Mouse (Mus musculus): ENCODE results near the gene Pik3cg. TPM values are rescaled to one million over a fixed set of nuclear protein-coding genes. Genes with fewer than 3 reads are reported as not detected.

The Pik3cg gene
- polyA plus RNA-seq, 1 experiment = 37.6 TPM

DNA sequence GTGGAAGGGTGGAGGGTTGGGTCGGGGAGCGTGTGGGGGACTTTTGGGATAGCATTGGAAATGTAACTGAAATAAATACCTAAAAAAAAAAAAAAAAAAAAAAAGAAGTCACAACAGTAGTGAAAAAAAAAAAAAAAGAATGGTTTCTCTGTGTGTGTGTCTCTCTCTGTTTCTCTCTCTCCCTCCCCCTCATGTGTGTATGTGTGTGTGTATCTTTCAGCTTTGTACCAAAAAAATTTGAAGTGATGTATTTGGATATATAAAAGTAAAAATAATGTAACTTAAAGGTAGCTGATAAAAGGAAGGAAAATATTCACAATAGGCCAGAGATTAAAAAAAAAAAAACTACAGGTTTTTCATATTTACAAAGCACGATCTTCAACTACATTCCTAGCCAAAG is 23.6 kb downstream of the Pik3cg start:
- no peak for DNase-seq
- no peak overlapping the region for H3K27ac ChIP-seq (ENCODE audit: control insufficient read depth, insufficient read depth, low read length)
- H3K4me3 ChIP-seq (ENCODE audit: control insufficient read depth, insufficient read depth, low read length) = no peak overlapping the region
- H3K4me1 ChIP-seq (replicated peaks; ENCODE audit: control insufficient read depth, insufficient read depth, low read length) = no peaks in the 10 kb centered on the region
- no peaks in the 10 kb centered on the region for H3K27me3 ChIP-seq (ENCODE audit: control insufficient read depth, insufficient read depth, low read length)
- WGBS = 98% methylated on average over 3 of the region's 3 CpGs
- H3K36me3 ChIP-seq (ENCODE audit: control insufficient read depth, insufficient read depth, low read length) = peaks cover 51% of the 10 kb centered on the region
- TF ChIP-seq POLR2A (IDR thresholded peaks at IDR 0.05; ENCODE audit: control insufficient read depth, extremely low read depth, insufficient read depth, low read length, poor library complexity) = no peak
- TF ChIP-seq CTCF (IDR thresholded peaks at IDR 0.05; ENCODE audit: borderline replicate concordance, control insufficient read depth, extremely low read depth, insufficient read depth, low read length, poor library complexity) = no peak

DNA sequence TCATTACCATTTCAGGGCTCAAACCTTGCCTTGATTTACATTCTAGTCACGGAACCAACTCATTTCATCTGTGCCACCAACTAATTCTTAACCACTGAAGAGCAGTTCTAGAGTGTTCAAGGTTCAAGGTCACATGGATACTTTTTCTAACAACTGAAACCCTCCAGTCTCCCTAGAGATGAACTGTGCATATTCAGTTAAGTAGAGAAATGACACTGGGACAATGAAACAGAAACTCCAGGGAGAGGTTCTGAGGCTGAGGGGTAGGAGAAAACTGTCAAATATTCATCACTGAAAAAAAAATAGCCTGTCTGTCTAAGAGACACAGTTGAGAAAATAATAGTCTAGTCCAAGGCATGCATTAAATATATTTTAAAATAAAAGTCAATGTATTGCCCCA is 24.9 kb downstream of the Pik3cg start:
- no peak for DNase-seq
- peaks cover 44% of the 10 kb centered on the region for H3K36me3 ChIP-seq (ENCODE audit: control insufficient read depth, insufficient read depth, low read length)
- WGBS = 100% methylated on average over 1 of the region's 1 CpGs
- H3K27ac ChIP-seq (ENCODE audit: control insufficient read depth, insufficient read depth, low read length) = no peak overlapping the region
- no peaks in the 10 kb centered on the region for H3K4me1 ChIP-seq (replicated peaks; ENCODE audit: control insufficient read depth, insufficient read depth, low read length)
- H3K4me3 ChIP-seq (ENCODE audit: control insufficient read depth, insufficient read depth, low read length) = no peak overlapping the region
- TF ChIP-seq CTCF (IDR thresholded peaks at IDR 0.05; ENCODE audit: borderline replicate concordance, control insufficient read depth, extremely low read depth, insufficient read depth, low read length, poor library complexity) (no peak), POLR2A (IDR thresholded peaks at IDR 0.05; ENCODE audit: control insufficient read depth, extremely low read depth, insufficient read depth, low read length, poor library complexity) (no peak)
- no peaks in the 10 kb centered on the region for H3K27me3 ChIP-seq (ENCODE audit: control insufficient read depth, insufficient read depth, low read length)

DNA sequence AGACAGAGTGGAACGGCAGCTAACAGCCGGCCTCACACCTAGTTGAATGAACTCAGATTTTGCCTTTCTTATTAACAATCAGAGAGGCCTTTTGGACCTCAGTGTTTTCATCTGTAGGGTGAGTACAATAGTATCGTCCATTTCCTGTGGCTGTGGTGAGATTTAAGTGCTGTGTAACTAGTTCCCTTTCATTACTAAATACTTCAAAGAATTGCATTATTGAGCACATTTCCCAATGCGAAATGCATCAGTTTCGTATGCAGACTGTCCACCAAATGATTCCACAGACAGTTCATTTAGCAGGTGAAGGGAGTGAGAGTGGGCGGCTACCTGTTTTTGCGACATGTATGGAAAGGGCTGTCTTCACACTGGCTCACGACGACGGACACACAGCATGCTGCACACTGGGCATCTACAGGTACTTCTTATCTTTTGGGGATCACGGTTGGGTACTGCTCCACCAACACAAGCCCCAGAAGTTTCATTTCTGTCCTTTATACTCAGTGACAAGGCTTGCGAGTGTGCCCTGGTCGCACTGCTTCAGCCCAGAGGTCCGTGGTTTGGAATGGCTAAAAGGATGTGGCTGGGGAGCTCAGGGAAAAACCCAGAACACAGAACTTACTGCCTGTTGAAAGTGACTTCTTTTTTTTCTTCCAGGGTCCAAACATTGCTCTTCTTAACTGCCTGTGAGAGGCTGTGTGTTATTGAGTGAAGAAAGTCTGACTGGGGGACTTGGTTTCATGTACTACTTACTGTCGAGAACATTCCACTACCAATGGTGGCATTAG is 25.6 kb downstream of the Pik3cg start:
- Histone ChIP-seq H3K27ac (ENCODE audit: control insufficient read depth, insufficient read depth, low read length) (no peak overlapping the region), H3K27me3 (ENCODE audit: control insufficient read depth, insufficient read depth, low read length) (no peaks in the 10 kb centered on the region), H3K4me3 (ENCODE audit: control insufficient read depth, insufficient read depth, low read length) (no peak overlapping the region), H3K4me1 (replicated peaks; ENCODE audit: control insufficient read depth, insufficient read depth, low read length) (no peaks in the 10 kb centered on the region), H3K36me3 (ENCODE audit: control insufficient read depth, insufficient read depth, low read length) (peaks cover 43% of the 10 kb centered on the region)
- 86% methylated on average over 15 of the region's 15 CpGs for WGBS
- TF ChIP-seq POLR2A (IDR thresholded peaks at IDR 0.05; ENCODE audit: control insufficient read depth, extremely low read depth, insufficient read depth, low read length, poor library complexity) (no peak), CTCF (IDR thresholded peaks at IDR 0.05; ENCODE audit: borderline replicate concordance, control insufficient read depth, extremely low read depth, insufficient read depth, low read length, poor library complexity) (no peak)
- no peak for DNase-seq

DNA sequence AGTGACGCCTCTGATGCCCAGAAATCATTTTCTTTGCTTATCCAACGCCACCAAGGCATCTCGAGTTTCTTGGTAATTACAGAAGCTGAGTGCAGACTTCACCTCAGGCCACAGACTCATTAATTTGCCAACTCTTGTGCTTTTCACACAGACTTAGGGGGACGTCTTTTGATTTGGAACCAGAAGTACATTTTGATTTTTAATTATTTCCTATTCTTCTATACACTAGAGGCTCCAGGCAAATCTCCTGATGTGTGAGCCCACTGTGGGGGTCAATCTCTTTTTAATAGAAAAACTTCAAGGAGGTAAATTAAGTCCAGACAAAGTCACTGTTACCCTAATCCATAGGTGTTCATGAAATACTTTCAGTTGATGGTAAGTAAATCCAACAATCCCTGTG is 26.6 kb downstream of the Pik3cg start:
- no peak for TF ChIP-seq CTCF (IDR thresholded peaks at IDR 0.05; ENCODE audit: borderline replicate concordance, control insufficient read depth, extremely low read depth, insufficient read depth, low read length, poor library complexity)
- TF ChIP-seq POLR2A (IDR thresholded peaks at IDR 0.05; ENCODE audit: control insufficient read depth, extremely low read depth, insufficient read depth, low read length, poor library complexity) = no peak
- WGBS = 90% methylated on average over 4 of the region's 4 CpGs
- Histone ChIP-seq H3K4me3 (ENCODE audit: control insufficient read depth, insufficient read depth, low read length) (no peak overlapping the region), H3K27ac (ENCODE audit: control insufficient read depth, insufficient read depth, low read length) (no peak overlapping the region), H3K27me3 (ENCODE audit: control insufficient read depth, insufficient read depth, low read length) (no peaks in the 10 kb centered on the region), H3K4me1 (replicated peaks; ENCODE audit: control insufficient read depth, insufficient read depth, low read length) (no peaks in the 10 kb centered on the region), H3K36me3 (ENCODE audit: control insufficient read depth, insufficient read depth, low read length) (peaks cover 40% of the 10 kb centered on the region)
- no peak for DNase-seq

DNA sequence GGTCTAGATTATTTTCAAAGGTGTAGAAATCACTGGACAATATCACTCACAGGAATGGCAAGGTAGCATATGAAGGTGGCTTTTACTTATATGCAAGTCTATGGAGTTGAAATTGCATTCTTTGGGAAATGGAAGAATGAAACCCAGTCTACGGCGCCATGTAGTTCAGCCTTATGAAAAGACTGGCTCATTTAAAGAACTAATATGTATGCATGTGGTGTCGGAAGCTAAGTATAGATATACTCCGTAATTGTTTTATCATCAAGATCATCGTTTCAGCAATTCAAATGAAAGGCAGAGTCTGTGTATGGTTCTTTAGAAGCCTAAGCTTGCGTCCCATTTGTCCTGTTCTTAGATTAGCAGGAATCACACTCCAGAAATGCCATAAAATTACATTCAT is 34.0 kb downstream of the Pik3cg start:
- no peak overlapping the region for H3K27ac ChIP-seq (ENCODE audit: control insufficient read depth, insufficient read depth, low read length)
- 99% methylated on average over 6 of the region's 6 CpGs for WGBS
- no peak overlapping the region for H3K4me3 ChIP-seq (ENCODE audit: control insufficient read depth, insufficient read depth, low read length)
- peaks cover under 1% of the 10 kb centered on the region; the same call in 1 of the 2 replicates for H3K4me1 ChIP-seq (replicated peaks; ENCODE audit: control insufficient read depth, insufficient read depth, low read length)
- no peak for DNase-seq
- peaks cover 24% of the 10 kb centered on the region for H3K36me3 ChIP-seq (ENCODE audit: control insufficient read depth, insufficient read depth, low read length)
- H3K27me3 ChIP-seq (ENCODE audit: control insufficient read depth, insufficient read depth, low read length) = no peaks in the 10 kb centered on the region
- TF ChIP-seq CTCF (IDR thresholded peaks at IDR 0.05; ENCODE audit: borderline replicate concordance, control insufficient read depth, extremely low read depth, insufficient read depth, low read length, poor library complexity) (no peak), POLR2A (IDR thresholded peaks at IDR 0.05; ENCODE audit: control insufficient read depth, extremely low read depth, insufficient read depth, low read length, poor library complexity) (no peak)

DNA sequence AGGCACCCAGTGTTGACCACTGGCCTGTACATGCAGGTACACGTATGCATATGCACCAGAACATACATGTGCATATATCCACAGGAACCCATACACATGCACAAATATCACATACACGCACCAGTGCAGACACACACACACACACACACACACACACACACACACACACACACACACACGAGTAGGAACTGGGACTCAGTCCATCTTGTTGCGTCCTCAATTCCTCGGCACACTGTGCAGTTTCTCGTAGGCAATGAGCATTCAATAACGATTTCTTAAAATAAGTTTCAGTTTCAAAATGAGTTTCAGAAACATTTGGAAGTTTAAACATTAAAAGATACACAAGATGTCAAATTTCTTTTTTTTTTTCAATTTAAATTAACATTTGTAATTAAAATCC is 35.6 kb downstream of the Pik3cg start:
- Histone ChIP-seq H3K4me3 (ENCODE audit: control insufficient read depth, insufficient read depth, low read length) (no peak overlapping the region), H3K27ac (ENCODE audit: control insufficient read depth, insufficient read depth, low read length) (no peak overlapping the region), H3K4me1 (replicated peaks; ENCODE audit: control insufficient read depth, insufficient read depth, low read length) (peaks cover 7% of the 10 kb centered on the region), H3K36me3 (ENCODE audit: control insufficient read depth, insufficient read depth, low read length) (peaks cover 19% of the 10 kb centered on the region), H3K27me3 (ENCODE audit: control insufficient read depth, insufficient read depth, low read length) (no peaks in the 10 kb centered on the region)
- no peak for DNase-seq
- TF ChIP-seq CTCF (IDR thresholded peaks at IDR 0.05; ENCODE audit: borderline replicate concordance, control insufficient read depth, extremely low read depth, insufficient read depth, low read length, poor library complexity) = no peak
- TF ChIP-seq POLR2A (IDR thresholded peaks at IDR 0.05; ENCODE audit: control insufficient read depth, extremely low read depth, insufficient read depth, low read length, poor library complexity) = no peak
- 91% methylated on average over 7 of the region's 7 CpGs for WGBS

Data from thymus, adult 2 months (tissue).